Mouse (Mus musculus): Measurements from ENCODE around the gene Fmo5.

DNA sequence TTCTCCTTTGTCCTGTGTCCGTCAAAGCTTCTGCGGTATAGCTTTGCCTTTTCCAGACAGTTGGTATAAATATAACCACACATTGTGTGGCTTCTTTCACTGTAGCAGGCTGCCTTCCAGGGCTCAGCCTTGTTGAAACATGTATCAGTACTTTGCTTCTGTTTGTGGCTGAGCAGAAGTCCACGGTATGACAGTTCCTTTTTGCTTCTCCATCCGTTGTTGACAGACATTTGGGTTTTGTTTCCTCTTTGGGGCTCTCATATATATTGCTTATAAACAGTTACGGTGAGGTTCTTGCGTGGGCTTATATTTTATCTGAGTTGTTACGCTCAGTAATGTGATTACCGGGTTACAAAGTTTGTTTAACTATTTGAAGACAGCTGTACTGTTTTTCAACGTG lies 36.9 kb downstream of the Fmo5 start:
- TF ChIP-seq MAX (IDR thresholded peaks at IDR 0.05) (no peak), CTCF (IDR thresholded peaks at IDR 0.05; ENCODE audit: control insufficient read depth, insufficient read depth, insufficient read length) (no peak), MYOD1 (IDR thresholded peaks at IDR 0.05; ENCODE audit: control insufficient read depth, insufficient read length, low read depth) (no peak), MYOG (IDR thresholded peaks at IDR 0.05; ENCODE audit: control insufficient read depth, extremely low read depth, insufficient read length) (no peak), CEBPB (IDR thresholded peaks at IDR 0.05; ENCODE audit: low read depth) (no peak), FOSL1 (IDR thresholded peaks at IDR 0.05; ENCODE audit: insufficient read depth, low read length, poor library complexity, severe bottlenecking) (no peak)
